Mouse (Mus musculus) 3T3-L1 (cell line): ENCODE results near the gene Nkapl.
"Not testable (repeated sequence)": the region's sequence is repeated elsewhere in the genome, so short reads cannot be mapped to it uniquely, and the experiment has no call there.

Source experiments
- DNase-seq: peaks from one replicate; pipeline ENCODE4 v3.0.0-alpha.2; 2015; ENCODE audit warnings: low read depth, low spot score

Gene Nkapl

GRCm38 (mm10) chr13:21468061-21469019, at the start of gene Nkapl:
Gene Nkapl, minus strand, starts transcription at chr13:21468509.
- DNase-seq: no peak

- peak; percentile 92 for DNase-seq
These were observed 37.9 kb upstream of the Nkapl start for GRCm38 (mm10) chr13:21506221-21506649.

GRCm38 (mm10) chr13:21502296-21502695, 34.0 kb upstream of the Nkapl start:
- no peak for DNase-seq

- DNase-seq: not testable (repeated sequence)
These were observed 32.9 kb upstream of the Nkapl start, which contains the start of gene Gm11273 for GRCm38 (mm10) chr13:21501182-21501581. Gene Gm11273, minus strand, starts transcription at chr13:21501418.

GRCm38 (mm10) chr13:21495080-21495479, 26.8 kb upstream of the Nkapl start, which contains the start of gene AK157302:
Gene AK157302, plus strand, starts transcription at chr13:21495223.
- no peak for DNase-seq

GRCm38 (mm10) chr13:21492847-21493246, 24.5 kb upstream of the Nkapl start:
- DNase-seq: peak; percentile 62

- no peak for DNase-seq
These were observed 18.6 kb upstream of the Nkapl start for GRCm38 (mm10) chr13:21486881-21487280.

- peak; percentile 49 for DNase-seq
These were observed 10.7 kb upstream of the Nkapl start, which contains the start of the genes Zkscan4 and Gm10065 for GRCm38 (mm10) chr13:21478759-21479670. Gene Zkscan4, plus strand, starts transcription at chr13:21478907. Gene Gm10065, minus strand, starts transcription at chr13:21479441.

- no peak for DNase-seq
These were observed 4.1 kb upstream of the Nkapl start for GRCm38 (mm10) chr13:21472427-21472826.

- no peak for DNase-seq
These were observed 788 bp upstream of the Nkapl start for GRCm38 (mm10) chr13:21469097-21469496.

GRCm38 (mm10) chr13:21467336-21467735, 973 bp downstream of the Nkapl start:
- DNase-seq: no peak

GRCm38 (mm10) chr13:21462516-21462915, 5.8 kb downstream of the Nkapl start:
- DNase-seq: not testable (repeated sequence)

GRCm38 (mm10) chr13:21456347-21456746, 12.0 kb downstream of the Nkapl start:
- DNase-seq: peak; percentile 19

- no peak for DNase-seq
These were observed 14.2 kb downstream of the Nkapl start for GRCm38 (mm10) chr13:21454133-21454532.

- DNase-seq: peak; percentile 88
These were observed 14.9 kb downstream of the Nkapl start, which contains the start of gene Zscan26 for GRCm38 (mm10) chr13:21453449-21453848. Gene Zscan26, minus strand, starts transcription at chr13:21453730.

GRCm38 (mm10) chr13:21453042-21453441, 15.3 kb downstream of the Nkapl start:
- no peak for DNase-seq

GRCm38 (mm10) chr13:21447856-21448614, 20.3 kb downstream of the Nkapl start:
- DNase-seq: no peak

GRCm38 (mm10) chr13:21446796-21447195, 21.5 kb downstream of the Nkapl start:
- DNase-seq: no peak

- DNase-seq: no peak
These were observed 27.1 kb downstream of the Nkapl start for GRCm38 (mm10) chr13:21441207-21441572.

- no peak for DNase-seq
These were observed 27.7 kb downstream of the Nkapl start, which contains the start of gene Pgbd1 for GRCm38 (mm10) chr13:21440503-21441206. Gene Pgbd1, minus strand, starts transcription at chr13:21441058.
